Mouse (Mus musculus) NIH3T3 (cell line): ENCODE results near the gene Spcs2.

ENCODE experiments used
- DNase-seq: peaks from one replicate; pipeline ENCODE4 v3.0.0-alpha.2; 2012; ENCODE audit warnings: low read depth

Gene Spcs2

GRCm38 (mm10) chr7:99864241-99865028 lies 1.2 kb upstream of the Spcs2 start:
- peak; percentile 87 for DNase-seq

DNA sequence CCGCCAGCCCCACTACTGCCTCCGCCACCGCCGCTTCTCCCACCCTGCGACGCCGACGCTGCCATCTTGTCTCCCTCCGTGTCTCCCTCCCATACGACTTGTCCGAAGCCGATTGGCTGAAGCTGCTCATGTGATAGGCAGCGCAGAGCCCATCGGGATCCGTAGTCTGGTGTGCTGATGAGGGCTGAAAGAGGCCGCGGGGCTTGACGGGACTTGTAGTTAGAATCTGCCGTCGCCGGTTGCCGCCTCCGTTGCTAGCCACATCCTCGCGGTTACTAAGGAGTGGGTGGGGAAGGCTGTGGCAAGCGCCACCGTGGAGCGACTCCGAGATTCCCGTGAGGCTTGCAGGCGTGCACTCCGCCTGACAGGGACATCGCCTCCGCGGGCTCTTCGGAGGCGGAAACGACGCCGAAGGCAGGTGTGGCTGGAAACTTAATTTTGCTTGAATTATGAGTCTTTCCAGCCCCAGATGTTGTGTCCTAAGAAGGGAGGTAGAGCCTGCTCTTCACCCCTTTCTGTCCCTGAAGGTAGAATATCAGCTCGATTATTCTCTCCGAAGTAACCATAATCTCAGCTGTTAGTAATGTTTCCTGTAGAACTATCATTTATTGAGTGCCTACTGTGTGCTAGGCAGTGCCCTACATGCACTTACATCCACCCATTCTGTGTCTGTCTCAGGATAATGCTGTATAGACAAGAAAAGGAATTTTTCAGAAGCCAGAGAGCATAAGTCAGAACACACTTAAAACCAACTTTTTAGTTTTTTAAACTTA lies 4.3 kb downstream of the Spcs2 start, which contains the start of gene Xrra1:
Gene Xrra1, plus strand, starts transcription at position 304 of the 773 bp plus-strand sequence.
- peak; percentile 96 for DNase-seq

DNA sequence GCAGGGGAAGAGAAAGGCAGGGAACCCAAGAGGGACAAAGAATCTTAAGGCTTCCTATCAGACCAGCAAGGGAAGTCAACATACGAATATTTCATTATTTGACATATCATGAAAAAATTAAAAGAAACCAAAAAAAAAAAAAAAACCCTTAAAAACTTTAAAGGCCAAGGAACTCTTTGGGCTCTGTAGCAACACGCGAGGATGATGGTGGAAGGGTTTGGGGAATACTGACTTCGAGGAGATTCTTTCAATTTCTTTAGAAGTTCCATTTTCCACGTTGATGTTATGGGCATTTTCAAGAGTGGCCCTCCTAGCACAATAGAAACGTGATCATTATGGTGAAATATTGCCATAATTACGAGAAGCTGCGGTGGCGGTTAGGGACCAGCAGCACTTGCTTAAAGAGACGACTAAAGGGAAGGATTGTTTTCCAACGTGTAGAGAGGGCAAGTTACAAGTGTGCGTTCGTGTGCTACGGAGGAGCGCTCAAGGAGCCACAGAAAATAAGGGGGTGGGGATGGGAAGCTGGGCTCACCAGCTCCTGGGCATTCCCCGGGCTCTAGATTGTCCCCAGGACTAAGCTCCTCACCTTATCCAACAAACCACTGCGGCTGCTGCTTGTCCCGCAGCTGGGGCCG lies 5.0 kb downstream of the Spcs2 start:
- DNase-seq: no peak

- DNase-seq: no peak
Measured at GRCm38 (mm10) chr7:99856266-99856861, 6.9 kb downstream of the Spcs2 start.

GRCm38 (mm10) chr7:99854311-99854710 lies 9.0 kb downstream of the Spcs2 start:
- no peak for DNase-seq

DNA sequence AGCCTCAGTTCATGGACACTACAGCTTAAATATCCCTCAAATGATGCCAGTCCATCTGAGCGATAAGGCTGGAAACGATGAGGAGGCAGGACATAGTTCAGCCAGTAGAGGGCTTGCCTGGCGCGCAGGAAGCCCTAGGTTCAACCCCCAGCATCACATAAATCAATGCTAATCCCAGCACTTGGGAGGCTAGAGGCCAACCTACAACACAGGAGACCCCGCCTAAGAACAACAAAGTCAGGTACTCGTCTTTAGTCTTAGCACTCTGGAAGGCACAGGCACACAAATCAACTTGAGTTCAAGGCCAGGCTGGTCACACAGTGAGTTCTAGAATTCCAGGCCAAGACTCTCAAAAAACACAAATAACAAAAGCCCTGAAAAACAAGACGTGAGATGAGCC lies 9.9 kb downstream of the Spcs2 start:
- DNase-seq: no peak

DNA sequence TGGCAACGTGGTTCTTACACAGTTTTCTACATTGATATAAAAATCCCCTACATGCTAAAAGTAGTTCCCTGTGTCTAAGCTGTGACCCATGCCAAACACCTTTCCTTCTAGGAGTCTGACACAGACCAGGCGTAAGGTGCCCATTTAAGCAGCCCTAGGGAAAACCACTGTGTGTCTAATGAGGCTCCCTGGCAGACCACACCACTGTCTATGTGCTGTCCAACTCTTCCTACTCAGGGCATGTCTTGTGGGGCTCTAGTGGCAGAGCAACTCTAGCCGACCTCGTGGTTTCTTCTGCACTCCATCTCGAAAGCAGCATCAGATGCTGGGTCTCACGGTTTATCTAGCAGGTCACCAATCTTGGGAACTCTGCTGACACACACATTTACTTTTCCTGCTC lies 11.6 kb downstream of the Spcs2 start:
- no peak for DNase-seq

GRCm38 (mm10) chr7:99851121-99851520 lies 12.1 kb downstream of the Spcs2 start:
- no peak for DNase-seq

DNA sequence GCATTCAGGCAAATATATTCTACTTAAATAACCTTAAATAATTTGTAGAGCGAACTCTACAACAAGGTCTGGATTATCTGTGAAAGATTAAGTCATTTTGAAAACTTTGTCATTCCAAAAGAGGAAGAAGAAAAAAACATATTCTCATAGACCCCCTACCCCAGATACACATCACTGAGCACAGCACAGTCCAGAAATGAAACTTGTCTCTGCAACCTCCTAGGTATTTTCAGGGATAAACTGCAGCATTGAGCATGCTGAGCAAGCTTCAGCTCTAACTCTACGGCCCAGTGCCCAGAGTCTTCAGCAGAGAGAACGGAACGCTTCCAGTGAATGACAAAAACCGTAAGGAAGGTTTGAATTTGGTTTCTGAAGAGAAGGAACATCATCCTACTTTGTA lies 12.7 kb downstream of the Spcs2 start:
- DNase-seq: no peak

DNA sequence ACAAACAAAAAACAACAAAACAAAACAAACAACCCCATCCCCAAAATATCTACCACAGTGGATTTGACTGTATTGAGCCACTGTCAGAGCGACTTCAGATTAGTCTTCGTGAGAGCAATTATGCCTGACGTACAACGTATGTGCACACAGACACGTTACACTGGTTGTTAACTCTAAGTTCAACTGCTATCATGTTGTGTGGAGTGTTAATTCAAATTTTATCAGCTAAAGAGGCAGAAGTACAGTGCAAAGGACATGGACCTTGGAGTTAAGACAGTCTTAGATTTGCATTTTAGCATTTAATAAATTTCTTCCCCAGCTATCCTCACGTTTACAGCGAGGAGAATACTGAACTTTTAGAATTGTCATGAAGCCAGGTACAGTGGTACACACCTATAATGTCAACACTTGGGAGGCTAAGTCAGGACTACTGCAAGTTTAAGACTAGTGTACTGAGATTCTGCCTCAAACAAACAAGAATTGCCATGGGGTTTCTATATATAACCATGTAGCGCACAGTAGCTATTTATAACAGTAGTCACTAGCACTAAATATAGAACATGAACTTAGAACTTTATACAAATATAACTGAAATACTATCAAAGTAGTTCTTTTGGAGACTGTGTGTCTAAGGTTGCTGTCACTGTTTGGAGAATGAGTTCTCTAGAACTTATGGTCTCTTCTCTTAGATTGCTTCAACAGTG lies 17.6 kb downstream of the Spcs2 start:
- no peak for DNase-seq

- no peak for DNase-seq
Measured at GRCm38 (mm10) chr7:99838241-99838640, 25.0 kb downstream of the Spcs2 start.

- no peak for DNase-seq
Measured at GRCm38 (mm10) chr7:99837358-99838071, 25.7 kb downstream of the Spcs2 start.

DNA sequence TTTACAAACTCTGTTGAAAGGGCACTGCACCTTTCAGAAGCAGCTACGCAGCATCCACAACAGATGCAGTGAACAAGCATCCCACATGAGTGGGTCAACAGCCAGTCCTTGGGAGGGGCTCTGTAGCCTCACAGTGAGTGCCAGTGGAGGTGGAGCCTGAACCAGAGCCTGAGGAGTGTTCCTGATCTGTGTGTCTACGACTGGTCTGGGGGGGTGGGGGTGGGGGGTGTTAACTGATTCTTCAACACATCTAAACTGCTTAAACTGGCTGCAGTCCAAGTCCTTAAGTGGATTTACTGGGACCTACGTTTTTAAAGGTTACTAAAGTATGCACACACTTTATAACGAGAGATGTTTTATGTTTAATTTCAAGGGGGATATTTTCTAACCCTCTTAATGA lies 26.5 kb downstream of the Spcs2 start:
- DNase-seq: no peak

DNA sequence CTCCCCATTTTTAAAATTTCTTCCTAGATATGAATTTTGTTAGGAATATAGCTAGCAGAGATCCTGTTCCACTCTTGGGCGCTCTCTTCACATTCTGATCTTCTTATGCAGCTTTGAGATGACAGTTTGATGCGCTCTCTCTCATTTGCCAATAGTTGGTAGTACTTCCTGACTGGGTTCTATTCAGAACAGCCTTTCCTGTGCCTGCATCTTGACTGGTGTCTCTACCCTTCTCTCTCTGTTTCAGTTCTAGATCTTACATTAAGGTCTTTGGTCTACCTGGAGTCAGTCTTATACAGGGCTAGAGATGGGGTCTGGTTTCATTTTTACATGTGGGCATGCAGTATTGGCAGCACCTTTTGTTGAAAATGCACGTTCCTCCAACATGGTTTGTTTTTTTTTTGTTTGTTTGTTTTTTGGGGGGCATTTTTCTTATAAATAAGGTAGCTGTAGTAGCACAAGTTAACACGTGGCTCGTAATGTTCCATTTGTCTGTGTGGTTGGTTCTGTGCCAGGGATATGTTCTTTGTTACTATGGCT lies 28.9 kb downstream of the Spcs2 start:
- DNase-seq: no peak

- DNase-seq: no peak
Measured at GRCm38 (mm10) chr7:99833846-99834222, 29.4 kb downstream of the Spcs2 start.

- no peak for DNase-seq
Measured at GRCm38 (mm10) chr7:99833115-99833845, 30.0 kb downstream of the Spcs2 start.

GRCm38 (mm10) chr7:99828083-99828570 lies 35.1 kb downstream of the Spcs2 start, which contains the start of gene Neu3:
Gene Neu3, minus strand, starts transcription at chr7:99828417.
- peak; percentile 96 for DNase-seq

- no peak for DNase-seq
Measured at GRCm38 (mm10) chr7:99826096-99826495, 37.2 kb downstream of the Spcs2 start.

- DNase-seq: no peak
Measured at GRCm38 (mm10) chr7:99825511-99825910, 37.8 kb downstream of the Spcs2 start.
